Mouse (Mus musculus): ENCODE measurements around the gene Wars.

Gene Wars
- long read RNA-seq, experiment 1, transcript Wars-201 (10 exons, 2,831 nt), result major isoform, 54 of 70 reads
- long read RNA-seq, experiment 1, partial matches to known transcripts, result 9 of 70 reads
- long read RNA-seq, experiment 1, other reads (novel, unspliced or antisense), result 7 of 70 reads
- long read RNA-seq, experiment 2, transcript Wars-201 (10 exons, 2,831 nt), result major isoform, 48 of 65 reads
- long read RNA-seq, experiment 2, partial matches to known transcripts, result 4 of 65 reads
- long read RNA-seq, experiment 2, other reads (novel, unspliced or antisense), result 13 of 65 reads

- intact Hi-C loops (cut with DNase I), result loop anchor here (2.0 kb wide), 1 partner anchor 83 kb away; no protein-coding TSS in a partner anchor
Measured at GRCm38 (mm10) chr12:108893715-108894431, at the start of gene Wars. Wars (minus strand) TSS chr12:108894174.

GRCm38 (mm10) chr12:108942203-108942923 is 48.4 kb upstream of the Wars start:
- intact Hi-C loops (cut with DNase I), result no loop called here

- intact Hi-C loops (cut with DNase I), result no loop called here
Measured at GRCm38 (mm10) chr12:108941282-108941681, 47.3 kb upstream of the Wars start.

- intact Hi-C loops (cut with DNase I), result no loop called here
Measured at GRCm38 (mm10) chr12:108940255-108940654, 46.3 kb upstream of the Wars start.

- intact Hi-C loops (cut with DNase I), result no loop called here
Measured at GRCm38 (mm10) chr12:108939317-108939716, 45.3 kb upstream of the Wars start.

- intact Hi-C loops (cut with DNase I), result no loop called here
Measured at GRCm38 (mm10) chr12:108938844-108939243, 44.9 kb upstream of the Wars start.

- intact Hi-C loops (cut with DNase I), result no loop called here
Measured at GRCm38 (mm10) chr12:108937506-108937905, 43.5 kb upstream of the Wars start.

- intact Hi-C loops (cut with DNase I), result no loop called here
Measured at GRCm38 (mm10) chr12:108936834-108937233, 42.9 kb upstream of the Wars start.

GRCm38 (mm10) chr12:108934231-108934630 is 40.3 kb upstream of the Wars start:
- intact Hi-C loops (cut with DNase I), result no loop called here

- intact Hi-C loops (cut with DNase I), result no loop called here
Measured at GRCm38 (mm10) chr12:108932113-108932512, 38.1 kb upstream of the Wars start.

- intact Hi-C loops (cut with DNase I), result no loop called here
Measured at GRCm38 (mm10) chr12:108931341-108932053, 37.5 kb upstream of the Wars start.

- intact Hi-C loops (cut with DNase I), result no loop called here
Measured at GRCm38 (mm10) chr12:108929475-108929874, 35.5 kb upstream of the Wars start.

GRCm38 (mm10) chr12:108928249-108928648 is 34.3 kb upstream of the Wars start:
- intact Hi-C loops (cut with DNase I), result no loop called here

- intact Hi-C loops (cut with DNase I), result no loop called here
Measured at GRCm38 (mm10) chr12:108926606-108927111, 32.7 kb upstream of the Wars start.

- intact Hi-C loops (cut with DNase I), result no loop called here
Measured at GRCm38 (mm10) chr12:108918753-108919152, 24.8 kb upstream of the Wars start.

GRCm38 (mm10) chr12:108917509-108917908 is 23.5 kb upstream of the Wars start:
- intact Hi-C loops (cut with DNase I), result no loop called here

GRCm38 (mm10) chr12:108916447-108917042 is 22.6 kb upstream of the Wars start:
- intact Hi-C loops (cut with DNase I), result no loop called here

GRCm38 (mm10) chr12:108915893-108916292 is 21.9 kb upstream of the Wars start:
- intact Hi-C loops (cut with DNase I), result no loop called here

- intact Hi-C loops (cut with DNase I), result no loop called here
Measured at GRCm38 (mm10) chr12:108914709-108915340, 20.9 kb upstream of the Wars start.

- intact Hi-C loops (cut with DNase I), result no loop called here
Measured at GRCm38 (mm10) chr12:108914198-108914597, 20.2 kb upstream of the Wars start.

All from adrenal gland (tissue).